Mouse (Mus musculus): ENCODE results near the gene Trh. TPM values are rescaled to one million over a fixed set of nuclear protein-coding genes. Genes with fewer than 3 reads are reported as not detected.

Gene Trh
- polyA plus RNA-seq, 1 experiment from 2014 or later: 0.17 TPM

GRCm38 (mm10) chr6:92272601-92273000, 28.2 kb upstream of the Trh start:
- Histone ChIP-seq H3K27ac (ENCODE audit: low read depth) (no peak overlapping the region), H3K27me3 (ENCODE audit: insufficient read depth, low read length) (no peaks in the 10 kb centered on the region), H3K9me3 (ENCODE audit: low read depth, low read length) (no peaks in the 10 kb centered on the region), H3K36me3 (ENCODE audit: insufficient read depth) (no peaks in the 10 kb centered on the region), H3K9ac (no peak overlapping the region), H3K4me3 (ENCODE audit: low read depth, low read length) (no peak overlapping the region), H3K4me1 (ENCODE audit: insufficient read depth) (no peaks in the 10 kb centered on the region), H3K4me2 (no peak overlapping the region)
- 70% methylated on average over 3 of the region's 3 CpGs for WGBS
- DNase-seq (no peak), ATAC-seq (ENCODE audit: insufficient read depth) (no peak)
- no peak for TF ChIP-seq CTCF (IDR thresholded peaks at IDR 0.05; ENCODE audit: low read depth)

GRCm38 (mm10) chr6:92269019-92269418, 24.6 kb upstream of the Trh start:
- H3K9ac ChIP-seq: no peak overlapping the region
- DNase-seq (peak; percentile 89), ATAC-seq (ENCODE audit: insufficient read depth) (no peak)
- peak; percentile 91 for TF ChIP-seq CTCF (IDR thresholded peaks at IDR 0.05; ENCODE audit: low read depth)
- no peaks in the 10 kb centered on the region for H3K27me3 ChIP-seq (ENCODE audit: insufficient read depth, low read length)
- H3K27ac ChIP-seq (ENCODE audit: low read depth): no peak overlapping the region
- H3K4me3 ChIP-seq (ENCODE audit: low read depth, low read length): no peak overlapping the region
- no peak overlapping the region for H3K4me2 ChIP-seq
- no peaks in the 10 kb centered on the region for H3K36me3 ChIP-seq (ENCODE audit: insufficient read depth)
- 6% methylated on average over 4 of the region's 4 CpGs for WGBS
- no peaks in the 10 kb centered on the region for H3K9me3 ChIP-seq (ENCODE audit: low read depth, low read length)
- H3K4me1 ChIP-seq (ENCODE audit: insufficient read depth): no peaks in the 10 kb centered on the region

- Histone ChIP-seq H3K9me3 (ENCODE audit: low read depth, low read length) (no peaks in the 10 kb centered on the region), H3K4me2 (no peak overlapping the region), H3K4me1 (ENCODE audit: insufficient read depth) (no peaks in the 10 kb centered on the region), H3K4me3 (ENCODE audit: low read depth, low read length) (no peak overlapping the region), H3K36me3 (ENCODE audit: insufficient read depth) (no peaks in the 10 kb centered on the region), H3K27me3 (ENCODE audit: insufficient read depth, low read length) (0 out of 2 replicates have a peak, but pooled peaks cover 2% of the 10 kb centered on the region), H3K9ac (no peak overlapping the region), H3K27ac (ENCODE audit: low read depth) (no peak overlapping the region)
- no peak for TF ChIP-seq CTCF (IDR thresholded peaks at IDR 0.05; ENCODE audit: low read depth)
- ATAC-seq (ENCODE audit: insufficient read depth) (no peak), DNase-seq (no peak)
- WGBS: 43% methylated on average over 1 of the region's 1 CpGs
Measured at GRCm38 (mm10) chr6:92268001-92268400, 23.6 kb upstream of the Trh start.

- no peak for DNase-seq
- Histone ChIP-seq H3K4me3 (ENCODE audit: low read depth, low read length) (no peak overlapping the region), H3K9me3 (ENCODE audit: low read depth, low read length) (no peaks in the 10 kb centered on the region), H3K27me3 (ENCODE audit: insufficient read depth, low read length) (0 out of 2 replicates have a peak, but pooled peaks cover 2% of the 10 kb centered on the region), H3K4me2 (no peak overlapping the region), H3K4me1 (ENCODE audit: insufficient read depth) (no peaks in the 10 kb centered on the region), H3K9ac (no peak overlapping the region), H3K27ac (ENCODE audit: low read depth) (no peak overlapping the region), H3K36me3 (ENCODE audit: insufficient read depth) (no peaks in the 10 kb centered on the region)
- TF ChIP-seq CTCF (IDR thresholded peaks at IDR 0.05; ENCODE audit: low read depth): no peak
- WGBS: 70% methylated on average over 4 of the region's 4 CpGs
- ATAC-seq (ENCODE audit: insufficient read depth): no peak
Measured at GRCm38 (mm10) chr6:92261162-92261843, 16.9 kb upstream of the Trh start.

GRCm38 (mm10) chr6:92255346-92255745, 10.9 kb upstream of the Trh start:
- Histone ChIP-seq H3K4me1 (ENCODE audit: insufficient read depth) (no peaks in the 10 kb centered on the region), H3K27me3 (ENCODE audit: insufficient read depth, low read length) (no peaks in the 10 kb centered on the region), H3K4me3 (ENCODE audit: low read depth, low read length) (no peak overlapping the region), H3K9ac (no peak overlapping the region), H3K36me3 (ENCODE audit: insufficient read depth) (no peaks in the 10 kb centered on the region), H3K9me3 (ENCODE audit: low read depth, low read length) (peaks cover 4% of the 10 kb centered on the region; the same call in 1 of the 2 replicates), H3K4me2 (no peak overlapping the region), H3K27ac (ENCODE audit: low read depth) (no peak overlapping the region)
- DNase-seq (no peak), ATAC-seq (ENCODE audit: insufficient read depth) (no peak)
- 0 out of 2 replicates have a peak, but pooled peaks have one; percentile 5 for TF ChIP-seq CTCF (IDR thresholded peaks at IDR 0.05; ENCODE audit: low read depth)

GRCm38 (mm10) chr6:92253253-92253870, 8.9 kb upstream of the Trh start:
- ATAC-seq (ENCODE audit: insufficient read depth): peak; percentile 41; the same call in 1 of the 2 replicates

GRCm38 (mm10) chr6:92247215-92247919, 2.9 kb upstream of the Trh start:
- TF ChIP-seq CTCF (IDR thresholded peaks at IDR 0.05; ENCODE audit: low read depth): no peak
- no peaks in the 10 kb centered on the region for H3K4me1 ChIP-seq (ENCODE audit: insufficient read depth)
- no peak overlapping the region for H3K9ac ChIP-seq
- H3K36me3 ChIP-seq (ENCODE audit: insufficient read depth): no peaks in the 10 kb centered on the region
- peaks cover 26% of the 10 kb centered on the region for H3K27me3 ChIP-seq (ENCODE audit: insufficient read depth, low read length)
- H3K4me3 ChIP-seq (ENCODE audit: low read depth, low read length): no peak overlapping the region
- no peaks in the 10 kb centered on the region for H3K9me3 ChIP-seq (ENCODE audit: low read depth, low read length)
- no peak overlapping the region for H3K27ac ChIP-seq (ENCODE audit: low read depth)
- no peak for DNase-seq
- no peak overlapping the region for H3K4me2 ChIP-seq
- no peak for ATAC-seq (ENCODE audit: insufficient read depth)
- 24% methylated on average over 7 of the region's 7 CpGs for WGBS

More at GRCm38 (mm10) chr6:92253253-92253870, 8.9 kb upstream of the Trh start:
- Histone ChIP-seq H3K4me1 (ENCODE audit: insufficient read depth) (no peaks in the 10 kb centered on the region), H3K27ac (ENCODE audit: low read depth) (no peak overlapping the region), H3K36me3 (ENCODE audit: insufficient read depth) (no peaks in the 10 kb centered on the region), H3K9me3 (ENCODE audit: low read depth, low read length) (peaks cover 4% of the 10 kb centered on the region; the same call in 1 of the 2 replicates), H3K9ac (no peak overlapping the region), H3K4me2 (no peak overlapping the region), H3K27me3 (ENCODE audit: insufficient read depth, low read length) (no peaks in the 10 kb centered on the region), H3K4me3 (ENCODE audit: low read depth, low read length) (no peak overlapping the region)
- 67% methylated on average over 3 of the region's 3 CpGs for WGBS
- TF ChIP-seq CTCF (IDR thresholded peaks at IDR 0.05; ENCODE audit: low read depth): no peak
- DNase-seq: peak; percentile 32

Data from lung, embryonic 14.5 days (tissue).